16 mouse cellular contexts compared by ENCODE assay signal in the genomic region with DNA sequence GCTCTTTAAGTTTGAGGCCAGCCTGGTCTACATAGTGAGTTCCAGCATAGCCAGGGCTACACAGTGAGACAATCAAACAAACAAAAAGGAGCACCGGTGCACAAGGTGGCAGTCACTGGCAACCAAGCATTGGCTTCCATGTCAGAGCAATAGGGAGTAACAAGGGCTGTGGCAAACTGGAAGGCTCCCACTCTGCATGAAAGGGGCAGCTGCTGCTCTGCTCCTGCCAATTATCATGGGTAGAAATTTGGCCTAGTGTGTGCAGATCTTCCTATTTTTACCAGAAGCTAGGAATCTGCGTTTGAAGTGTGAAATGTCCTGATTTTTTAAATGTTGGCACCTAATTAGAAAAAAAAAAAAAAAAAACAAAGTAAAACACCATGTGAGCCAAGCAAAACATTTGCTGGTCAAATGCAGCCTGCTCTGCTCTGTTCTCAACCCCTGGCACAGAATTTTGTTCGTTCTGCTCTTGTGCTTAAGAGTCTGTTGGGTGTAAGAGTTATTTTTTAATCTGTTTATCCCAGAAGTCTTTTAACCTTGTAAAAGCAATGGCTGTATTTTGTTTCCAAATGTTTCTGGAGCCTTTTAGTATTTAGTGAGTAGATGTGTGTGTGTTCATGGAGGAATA. TPM values are rescaled to one million over a fixed set of nuclear protein-coding genes. Genes with fewer than 3 reads are reported as not detected.
DNase-seq lines count a peak whose midpoint lies in the region; ATAC-seq and TF ChIP-seq lines count a peak whose summit lies in the region.
"Had no signal": no experiment of that assay in that cellular context is flagged by ENCODE, and none has a peak within 500 bp of the region (broad histone marks: within the 10 kb centered on the region; RNA-seq: fewer than 3 reads in every experiment).

No protein-coding gene starts in this region.

- peaks cover 29% of the 10 kb centered on the region for H3K4me1 ChIP-seq in heart, embryonic 11.5 days (ENCODE audit: control insufficient read depth, insufficient read depth, low read length)
- H3K4me1 ChIP-seq in kidney, embryonic 15.5 days = peaks cover 34% of the 10 kb centered on the region

- WGBS in heart, embryonic 11.5 days (ENCODE audit: insufficient replicate concordance) = 69% methylated on average over 3 of the region's 3 CpGs
- 71% methylated on average over 3 of the region's 3 CpGs for WGBS in kidney, embryonic 15.5 days

- no peak for DNase-seq in heart, postnatal 36 days
- peak; percentile 43 to 59 for DNase-seq in kidney, postnatal 36 days
- peak; percentile 95 for DNase-seq in adipocyte (ENCODE audit: low spot score)
- DNase-seq in layer of hippocampus, adult 2 months (ENCODE audit: low spot score in 2 of 2) = peak in 1 of 2 experiments; percentile 54
- no peak for DNase-seq in thymus, postnatal 0 days (ENCODE audit: low spot score)
- no peak for DNase-seq in spleen, postnatal 4 days (ENCODE audit: low spot score in 2 of 2)
- DNase-seq: cerebellum, adult 8-10 months; midbrain, embryonic 14.5 days; retina, postnatal 1 day; thymus, postnatal 4 days had no signal

- no peak overlapping the region for H3K4me3 ChIP-seq in heart, embryonic 11.5 days (ENCODE audit: low read depth, low read length)
- H3K4me3 ChIP-seq in kidney, embryonic 15.5 days (replicated peaks) = no peak overlapping the region
- no peak overlapping the region for H3K4me3 ChIP-seq in layer of hippocampus, adult 2 months
- H3K4me3 ChIP-seq: neural tube, embryonic 12.5 days had no signal

- H3K36me3 ChIP-seq in heart, embryonic 11.5 days (ENCODE audit: control insufficient read depth, insufficient read depth, low read length) = no peaks in the 10 kb centered on the region
- H3K36me3 ChIP-seq in kidney, embryonic 15.5 days = 0 out of 2 replicates have a peak, but pooled peaks cover 2% of the 10 kb centered on the region
- H3K36me3 ChIP-seq: neural tube, embryonic 12.5 days had no signal

- H3K27ac ChIP-seq in heart, embryonic 11.5 days (ENCODE audit: low read depth, low read length) = peak overlapping the region; percentile 55
- H3K27ac ChIP-seq in kidney, embryonic 15.5 days = no peak overlapping the region
- H3K27ac ChIP-seq in layer of hippocampus, adult 2 months = peak overlapping the region; percentile 82
- H3K27ac ChIP-seq: liver, embryonic 14.5 days; neural tube, embryonic 12.5 days had no signal

- intact Hi-C loops in heart, postnatal 36 days (cut with DNase I) = loop anchor here (2.0 kb wide), 1 partner anchor 31 kb away; no protein-coding TSS in a partner anchor

- TF ChIP-seq CTCF in layer of hippocampus, adult 2 months (conservative IDR thresholded peaks at IDR 0.05) = no peak

- no peak overlapping the region for H3K9ac ChIP-seq in heart, embryonic 11.5 days (ENCODE audit: low read depth, low read length)
- no peak overlapping the region for H3K9ac ChIP-seq in kidney, embryonic 15.5 days
- H3K9ac ChIP-seq: liver, embryonic 14.5 days; neural tube, embryonic 12.5 days had no signal

- H3K4me2 ChIP-seq in heart, embryonic 11.5 days = no peak overlapping the region
- no peak overlapping the region for H3K4me2 ChIP-seq in kidney, embryonic 15.5 days
- H3K4me2 ChIP-seq: neural tube, embryonic 12.5 days had no signal

- ATAC-seq in heart, embryonic 11.5 days (replicated peaks; ENCODE audit: insufficient number of reproducible peaks, low FRiP score, low TSS enrichment) = no peak
- no peak for ATAC-seq in kidney, embryonic 15.5 days (replicated peaks; ENCODE audit: low FRiP score)
- ATAC-seq: CD4-positive, CD25-positive, alpha-beta regulatory T cell, adult 4 months; Patski had no signal

- H3K9me3 ChIP-seq in heart, embryonic 11.5 days (replicated peaks; ENCODE audit: control insufficient read depth, low read length) = no peaks in the 10 kb centered on the region
- no peaks in the 10 kb centered on the region for H3K9me3 ChIP-seq in kidney, embryonic 15.5 days (replicated peaks)
- H3K9me3 ChIP-seq: neural tube, embryonic 12.5 days had no signal

- no peaks in the 10 kb centered on the region for H3K27me3 ChIP-seq in heart, embryonic 11.5 days (ENCODE audit: control insufficient read depth, insufficient read depth, low read length)
- H3K27me3 ChIP-seq in kidney, embryonic 15.5 days = no peaks in the 10 kb centered on the region
- H3K27me3 ChIP-seq: neural tube, embryonic 12.5 days; Patski had no signal

RNA-seq across cellular contexts. Expression of a gene that starts 2.6 kb away (rescaled TPM):
- 21.0 and 26.7 TPM in 2 replicates for polyA plus RNA-seq in heart, embryonic 11.5 days (2014; fragmentation: Nextera tagmentation; extraction: Ambion mirVana)
- total RNA-seq in heart, postnatal 36 days (2021) = 1 to 10 TPM; 9.1 to 9.4 TPM
- polyA plus RNA-seq in kidney, embryonic 15.5 days (2015; fragmentation: Nextera tagmentation; extraction: Ambion mirVana) = 32.0 and 36.9 TPM in 2 replicates
- 10 to 100 TPM; 30.3 TPM for total RNA-seq in layer of hippocampus, adult 2 months (2021)
- 8.2 and 11.0 TPM in 2 replicates for polyA plus RNA-seq in thymus, postnatal 0 days (2015; fragmentation: Nextera tagmentation; extraction: Ambion mirVana)

RNA-seq across cellular contexts. Expression of a gene that starts 2.7 kb away (rescaled TPM):
- polyA plus RNA-seq in heart, embryonic 11.5 days (2014; fragmentation: Nextera tagmentation; extraction: Ambion mirVana) = 12.5 and 14.6 TPM in 2 replicates
- total RNA-seq in heart, postnatal 36 days (2021) = 1 to 10 TPM; 1.2 TPM
- 21.3 and 21.7 TPM in 2 replicates for polyA plus RNA-seq in kidney, embryonic 15.5 days (2015; fragmentation: Nextera tagmentation; extraction: Ambion mirVana)
- 1 to 10 TPM; 6.3 to 6.8 TPM for total RNA-seq in layer of hippocampus, adult 2 months (2021)
- 18.7 and 20.8 TPM in 2 replicates for polyA plus RNA-seq in thymus, postnatal 0 days (2015; fragmentation: Nextera tagmentation; extraction: Ambion mirVana)

RNA-seq across cellular contexts. Expression of a gene that starts 17.6 kb away (rescaled TPM):
- 0.50 and 0.63 TPM in 2 replicates for polyA plus RNA-seq in heart, embryonic 11.5 days (2014; fragmentation: Nextera tagmentation; extraction: Ambion mirVana)
- under 1 TPM; 0.35 to 0.53 TPM for total RNA-seq in heart, postnatal 36 days (2021)
- polyA plus RNA-seq in kidney, embryonic 15.5 days (2015; fragmentation: Nextera tagmentation; extraction: Ambion mirVana) = 1.8 TPM in 2 replicates
- total RNA-seq in layer of hippocampus, adult 2 months (2021) = 1 to 10 TPM; 3.9 to 4.5 TPM
- 0.20 and 0.33 TPM in 2 replicates for polyA plus RNA-seq in thymus, postnatal 0 days (2015; fragmentation: Nextera tagmentation; extraction: Ambion mirVana)

RNA-seq across cellular contexts. Expression of a gene that starts 47.3 kb away (rescaled TPM):
- 1,431 and 1,576 TPM in 2 replicates for polyA plus RNA-seq in heart, embryonic 11.5 days (2014; fragmentation: Nextera tagmentation; extraction: Ambion mirVana)
- 100 to 1,000 TPM; 621 to 649 TPM for total RNA-seq in heart, postnatal 36 days (2021)
- 2,232 and 2,490 TPM in 2 replicates for polyA plus RNA-seq in kidney, embryonic 15.5 days (2015; fragmentation: Nextera tagmentation; extraction: Ambion mirVana)
- 100 to 1,000 TPM; 488 to 493 TPM for total RNA-seq in layer of hippocampus, adult 2 months (2021)
- polyA plus RNA-seq in thymus, postnatal 0 days (2015; fragmentation: Nextera tagmentation; extraction: Ambion mirVana) = 3,802 and 3,817 TPM in 2 replicates

Comparison
In these comparisons a context has a peak if more than half of its experiments do, and no peak if none do; other contexts are left out.
1. DNase-seq: peak in kidney, postnatal 36 days (2 of 2) and adipocyte (single experiment); none in heart, postnatal 36 days (0 of 2), thymus, postnatal 0 days (single experiment) and spleen, postnatal 4 days (0 of 2).